Mouse (Mus musculus) hindbrain, embryonic 16.5 days (tissue): ENCODE measurements around the gene Best2. TPM values are rescaled to one million over a fixed set of nuclear protein-coding genes. Genes with fewer than 3 reads are reported as not detected.

Source experiments
- ATAC-seq: fragments of 200-750 bp; cut with Nextera tagmentation; 2 replicates; pipeline ENCODE4 v1.8.0; 2017; ENCODE audit warnings: moderate TSS enrichment, moderate library complexity
- H3K27ac ChIP-seq: fragments of 300-500 bp; sonication (generic); 2 replicates; pipeline ENCODE4 v1.5.1; 2014; ENCODE audit warnings: low read depth, mild to moderate bottlenecking, control low read depth, low read length, moderate library complexity
- H3K27me3 ChIP-seq: fragments of 300-500 bp; sonication (generic); replicated peaks from 2 replicates; pipeline ENCODE4 v1.6.1; 2014; ENCODE audit warnings: low read length; ENCODE audit not compliant: control insufficient read depth, insufficient read depth
- H3K36me3 ChIP-seq: fragments of 300-500 bp; sonication (generic); 2 replicates; pipeline ENCODE4 v1.6.1; 2014; ENCODE audit warnings: mild to moderate bottlenecking, low read length, moderate library complexity, mixed read lengths; ENCODE audit not compliant: control insufficient read depth, insufficient read depth
- H3K4me1 ChIP-seq: fragments of 300-500 bp; sonication (generic); 2 replicates; pipeline ENCODE4 v1.6.1; 2014; ENCODE audit warnings: low read depth, low read length; ENCODE audit not compliant: control insufficient read depth, insufficient read depth
- H3K4me2 ChIP-seq: fragments of 300-500 bp; sonication (generic); 2 replicates; pipeline ENCODE4 v1.6.1; 2014; ENCODE audit warnings: mild to moderate bottlenecking, low read length, control low read depth, moderate library complexity
- H3K4me3 ChIP-seq: fragments of 300-500 bp; sonication (generic); 2 replicates; pipeline ENCODE4 v1.5.1; 2014; ENCODE audit warnings: mild to moderate bottlenecking, low read length, control low read depth, moderate library complexity
- H3K9ac ChIP-seq: fragments of 300-500 bp; sonication (generic); 2 replicates; pipeline ENCODE4 v1.6.1; 2014; ENCODE audit warnings: low read depth, mild to moderate bottlenecking, control low read depth, low read length, moderate library complexity
- H3K9me3 ChIP-seq: fragments of 300-500 bp; sonication (generic); 2 replicates; pipeline ENCODE4 v1.6.1; 2014; ENCODE audit warnings: mild to moderate bottlenecking, low read length, moderate library complexity; ENCODE audit not compliant: control insufficient read depth
- WGBS: fragments of 180-500 bp; shearing (Covaris S2); extraction: QIAGEN DNeasy Blood & Tissue Kit; methylation state at CpG from one replicate; pipeline ENCODE4 v1.1.7; 2014; 5-methylcytosine and 5-hydroxymethylcytosine counted together
- polyA plus RNA-seq: library from polyadenylated mRNA; unstranded; fragments of >200 nt; fragmentation: Nextera tagmentation; extraction: Ambion mirVana; gene quantifications from 2 replicates; pipeline ENCODE4 v1.2.1, GENCODE M21; 2015

Best2 gene
- polyA plus RNA-seq, 1 experiment from 2014 or later: 0.10 TPM

DNA sequence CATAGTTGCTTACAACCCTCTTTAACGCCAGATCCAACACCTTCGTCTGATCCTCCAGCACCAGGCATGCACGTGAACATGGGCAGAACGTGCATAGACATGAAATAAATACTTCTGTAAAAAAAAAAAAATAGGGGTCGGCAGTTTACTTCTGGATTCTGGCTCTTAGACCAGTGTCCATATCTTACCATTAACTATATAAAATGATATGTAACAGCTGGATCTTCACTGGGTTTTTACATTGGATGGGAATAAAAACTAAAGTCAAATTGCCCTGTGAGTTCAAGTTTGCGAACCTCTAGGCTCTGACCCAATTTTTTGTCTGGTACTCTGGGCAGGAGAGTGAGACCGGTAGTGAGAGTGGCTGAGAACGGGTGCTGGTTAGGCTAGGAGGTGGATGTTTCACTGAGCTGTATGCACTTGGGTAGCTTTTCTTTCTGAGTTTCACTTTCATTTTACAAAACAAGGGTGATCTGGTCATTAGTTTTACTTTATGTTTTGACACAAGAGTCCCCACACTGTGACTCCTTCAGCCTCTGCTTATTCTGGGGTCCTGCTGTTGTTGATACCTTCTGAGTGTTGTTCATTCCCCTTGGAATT, 39.7 kb downstream of the Best2 start:
- ATAC-seq: no peak
- H3K4me3 ChIP-seq: no peak overlapping the region
- peaks cover 16% of the 10 kb centered on the region; the same call in 1 of the 2 replicates for H3K36me3 ChIP-seq
- WGBS: 84% methylated on average over 8 of the region's 8 CpGs
- no peak overlapping the region for H3K27ac ChIP-seq
- H3K27me3 ChIP-seq: peaks cover 5% of the 10 kb centered on the region; the same call in 1 of the 2 replicates
- peaks cover 50% of the 10 kb centered on the region for H3K4me1 ChIP-seq
- H3K9ac ChIP-seq: no peak overlapping the region
- no peak overlapping the region for H3K4me2 ChIP-seq
- no peaks in the 10 kb centered on the region for H3K9me3 ChIP-seq

GRCm38 (mm10) chr8:84973803-84974542, 40.4 kb downstream of the Best2 start:
- WGBS: 65% methylated on average over 4 of the region's 4 CpGs
- no peak overlapping the region for H3K27ac ChIP-seq
- H3K4me3 ChIP-seq: no peak overlapping the region
- no peaks in the 10 kb centered on the region for H3K9me3 ChIP-seq
- H3K4me2 ChIP-seq: no peak overlapping the region
- no peak overlapping the region for H3K9ac ChIP-seq
- H3K36me3 ChIP-seq: peaks cover 16% of the 10 kb centered on the region; the same call in 1 of the 2 replicates
- peaks cover 5% of the 10 kb centered on the region; the same call in 1 of the 2 replicates for H3K27me3 ChIP-seq
- ATAC-seq: no peak
- peaks cover 44% of the 10 kb centered on the region for H3K4me1 ChIP-seq

GRCm38 (mm10) chr8:84973079-84973478, 41.3 kb downstream of the Best2 start:
- Histone ChIP-seq H3K9ac (no peak overlapping the region), H3K4me1 (peaks cover 46% of the 10 kb centered on the region), H3K4me2 (no peak overlapping the region), H3K4me3 (no peak overlapping the region), H3K27me3 (peaks cover 5% of the 10 kb centered on the region; the same call in 1 of the 2 replicates), H3K9me3 (no peaks in the 10 kb centered on the region), H3K36me3 (peaks cover 16% of the 10 kb centered on the region; the same call in 1 of the 2 replicates), H3K27ac (no peak overlapping the region)
- WGBS: 81% methylated on average over 1 of the region's 1 CpGs
- ATAC-seq: no peak

DNA sequence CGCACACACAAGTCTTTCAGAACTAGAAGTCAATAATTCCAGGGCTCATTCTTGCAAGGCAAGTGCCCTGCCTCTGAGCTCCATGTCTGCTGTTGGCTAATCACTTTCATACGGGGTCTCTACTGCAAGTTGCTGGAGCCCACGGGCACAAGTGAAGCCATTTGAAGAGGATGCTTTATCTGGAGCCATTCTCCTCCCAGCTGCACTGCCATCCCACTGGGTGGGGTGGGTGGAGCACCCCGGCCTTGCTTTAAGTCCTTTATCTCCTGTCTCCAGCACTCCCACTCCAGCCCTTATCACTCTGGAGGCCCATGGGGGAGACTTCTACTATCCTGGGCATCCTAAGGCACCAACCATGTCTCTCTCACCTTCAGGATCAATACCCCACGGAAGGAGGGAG, 43.4 kb downstream of the Best2 start:
- H3K4me1 ChIP-seq: peaks cover 33% of the 10 kb centered on the region
- H3K9me3 ChIP-seq: no peaks in the 10 kb centered on the region
- no peak overlapping the region for H3K27ac ChIP-seq
- peak overlapping the region; percentile 79 for H3K4me3 ChIP-seq
- no peak for ATAC-seq
- H3K4me2 ChIP-seq: peak overlapping the region; percentile 95
- H3K9ac ChIP-seq: peak overlapping the region; percentile 92
- no peaks in the 10 kb centered on the region for H3K27me3 ChIP-seq
- WGBS: 50% methylated on average over 5 of the region's 5 CpGs
- H3K36me3 ChIP-seq: peaks cover 16% of the 10 kb centered on the region; the same call in 1 of the 2 replicates

DNA sequence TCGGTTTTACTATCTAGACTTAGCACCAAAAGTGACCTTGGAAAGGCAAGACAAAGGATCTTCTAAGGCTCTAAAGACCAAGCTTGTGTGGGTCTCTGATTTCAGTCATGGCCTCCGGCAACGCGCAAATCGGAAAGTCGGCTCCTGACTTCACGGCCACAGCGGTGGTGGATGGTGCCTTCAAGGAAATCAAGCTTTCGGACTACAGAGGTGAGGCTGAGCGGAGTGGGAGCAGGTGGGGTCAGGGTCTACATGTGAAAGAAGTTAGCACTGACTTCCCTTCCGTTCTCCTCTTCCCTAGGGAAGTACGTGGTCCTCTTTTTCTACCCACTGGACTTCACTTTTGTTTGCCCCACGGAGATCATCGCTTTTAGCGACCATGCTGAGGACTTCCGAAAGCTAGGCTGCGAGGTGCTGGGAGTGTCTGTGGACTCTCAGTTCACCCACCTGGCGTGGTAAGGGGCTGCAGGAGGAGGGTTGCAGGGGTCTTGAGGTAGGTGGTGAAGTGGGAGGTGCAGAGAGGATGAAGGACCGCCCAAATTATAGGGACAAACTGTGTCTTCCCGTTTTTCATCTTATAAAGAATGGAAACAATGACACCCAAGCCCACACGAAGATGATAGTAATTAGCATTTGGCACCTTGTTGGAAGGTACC, 44.1 kb downstream of the Best2 start:
- no peaks in the 10 kb centered on the region for H3K9me3 ChIP-seq
- H3K4me2 ChIP-seq: peak overlapping the region; percentile 95
- H3K4me3 ChIP-seq: peak overlapping the region; percentile 79
- peak overlapping the region; percentile 92 for H3K9ac ChIP-seq
- 6% methylated on average over 21 of the region's 21 CpGs for WGBS
- no peaks in the 10 kb centered on the region for H3K27me3 ChIP-seq
- peaks cover 16% of the 10 kb centered on the region; the same call in 1 of the 2 replicates for H3K36me3 ChIP-seq
- H3K27ac ChIP-seq: peak overlapping the region; percentile 92
- H3K4me1 ChIP-seq: peaks cover 29% of the 10 kb centered on the region
- ATAC-seq: no peak

DNA sequence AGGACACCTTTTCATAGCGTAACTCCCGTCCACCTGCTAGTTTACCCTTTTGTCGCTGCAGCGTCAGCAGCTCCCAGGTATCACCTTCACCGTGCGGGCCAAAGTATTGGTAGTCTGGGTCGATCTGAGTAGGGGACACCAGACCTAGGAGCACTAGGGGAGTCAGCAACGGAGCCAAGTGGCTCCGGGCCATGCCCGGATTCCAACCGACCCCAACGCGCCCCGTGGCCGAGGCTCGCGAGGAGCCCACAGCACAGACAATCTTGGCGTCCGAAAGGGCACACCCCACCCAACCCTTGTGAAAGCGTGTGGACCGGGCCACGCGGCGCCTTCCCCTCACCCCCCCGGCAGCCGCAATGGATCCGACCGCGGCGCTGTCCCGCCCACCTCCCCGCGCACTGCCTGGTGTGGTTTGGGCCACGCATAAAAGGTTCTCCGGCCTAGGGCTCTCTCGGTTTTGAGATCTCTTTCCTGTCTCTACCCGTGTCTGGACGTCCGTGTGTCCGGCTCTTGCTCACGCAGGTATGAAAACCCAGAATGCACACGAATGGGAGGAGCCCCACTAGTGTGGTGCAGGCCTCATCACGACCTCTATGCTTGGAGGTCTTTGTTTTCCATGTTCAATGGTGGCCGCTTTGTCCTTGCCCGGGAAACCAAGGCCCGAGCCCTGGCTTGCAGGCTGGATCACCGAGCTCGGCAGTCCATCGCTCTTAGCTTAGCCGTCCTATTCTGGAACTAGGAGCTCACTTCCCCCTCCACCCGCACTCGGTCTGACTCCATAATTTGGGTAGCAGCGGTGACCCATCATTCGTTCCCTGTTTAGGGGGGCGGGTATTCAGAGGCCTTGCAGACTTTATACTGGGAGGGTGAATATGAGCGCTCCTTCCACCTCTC, 44.8 kb downstream of the Best2 start, which contains the start of the genes Gm49661, Prdx2 and Rnaseh2a:
Gm49661 (minus strand) TSS at position 193 of the 894 bp plus-strand sequence.
Prdx2 (plus strand) TSS at position 347 of the 894 bp plus-strand sequence.
Rnaseh2a (minus strand) TSS at position 527 of the 894 bp plus-strand sequence.
- peak within 1 kb of the TSS; percentile 79 for H3K4me3 ChIP-seq
- H3K27ac ChIP-seq: peak within 1 kb of the TSS; percentile 92
- peak within 1 kb of the TSS; percentile 92 for H3K9ac ChIP-seq
- WGBS: under 1% methylated on average over 52 of the region's 56 CpGs
- ATAC-seq: peak; percentile 78
- peaks cover 16% of the 10 kb centered on the region; the same call in 1 of the 2 replicates for H3K36me3 ChIP-seq
- peaks cover 34% of the 10 kb centered on the region for H3K4me1 ChIP-seq
- H3K4me2 ChIP-seq: peak within 1 kb of the TSS; percentile 95
- no peaks in the 10 kb centered on the region for H3K27me3 ChIP-seq
- H3K9me3 ChIP-seq: no peaks in the 10 kb centered on the region

DNA sequence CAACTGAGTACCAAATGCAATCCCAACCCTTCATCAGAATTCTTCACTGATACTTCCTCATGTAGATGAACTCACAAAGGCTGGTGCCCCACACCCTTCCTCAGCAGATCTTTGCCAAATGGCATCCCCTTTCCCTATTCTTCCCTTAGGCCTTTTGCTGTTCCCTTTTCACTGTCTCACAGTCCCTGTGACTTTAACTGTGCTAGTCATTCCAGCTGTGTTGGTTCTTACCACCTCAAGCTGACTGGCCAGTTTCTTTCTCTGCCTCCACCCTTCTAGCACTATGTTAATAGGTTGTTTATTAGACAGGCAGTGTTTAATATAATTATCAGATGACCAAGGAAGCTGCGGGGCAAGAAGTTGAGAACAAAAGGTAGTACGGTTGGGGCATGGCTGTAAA, 45.7 kb downstream of the Best2 start:
- Histone ChIP-seq H3K4me1 (peaks cover 34% of the 10 kb centered on the region), H3K27ac (peak overlapping the region; percentile 56; the same call in 1 of the 2 replicates), H3K9me3 (no peaks in the 10 kb centered on the region), H3K36me3 (peaks cover 11% of the 10 kb centered on the region; the same call in 1 of the 2 replicates), H3K4me2 (peak overlapping the region; percentile 95), H3K27me3 (no peaks in the 10 kb centered on the region), H3K9ac (peak overlapping the region; percentile 92), H3K4me3 (peak overlapping the region; percentile 79)
- 26% methylated on average over 2 of the region's 2 CpGs for WGBS
- ATAC-seq: no peak

GRCm38 (mm10) chr8:84967532-84968304, 46.6 kb downstream of the Best2 start:
- Histone ChIP-seq H3K4me1 (peaks cover 34% of the 10 kb centered on the region), H3K4me3 (no peak overlapping the region), H3K9me3 (no peaks in the 10 kb centered on the region), H3K27ac (no peak overlapping the region), H3K36me3 (peaks cover 8% of the 10 kb centered on the region; the same call in 1 of the 2 replicates), H3K4me2 (no peak overlapping the region), H3K27me3 (no peaks in the 10 kb centered on the region), H3K9ac (no peak overlapping the region; the same call in 1 of the 2 replicates)
- 91% methylated on average over 13 of the region's 13 CpGs for WGBS
- ATAC-seq: no peak
